Mouse (Mus musculus): ENCODE data around the gene Plpp1.

DNA sequence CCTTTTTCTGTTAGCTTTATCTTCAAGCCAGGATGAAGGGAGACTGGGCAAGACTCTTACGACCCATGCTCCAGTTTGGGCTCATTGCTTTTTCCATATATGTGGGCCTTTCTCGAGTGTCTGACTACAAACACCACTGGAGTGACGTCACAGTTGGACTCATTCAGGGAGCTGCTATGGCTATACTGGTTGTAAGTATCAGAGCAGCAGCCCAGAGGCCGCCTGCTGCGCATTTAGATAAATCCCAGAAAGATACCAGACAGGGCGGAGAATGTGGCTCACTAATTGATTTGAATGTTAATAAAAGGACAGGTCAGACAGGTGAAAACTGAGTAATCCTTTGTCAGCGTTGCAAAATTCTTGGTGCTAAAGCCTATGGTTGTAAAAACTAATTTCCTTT is 66.2 kb downstream of the Plpp1 start:
- no peak for TF ChIP-seq POLR2A (IDR thresholded peaks at IDR 0.05; ENCODE audit: low read depth, low read length)
- TF ChIP-seq CTCF (IDR thresholded peaks at IDR 0.05; ENCODE audit: extremely low read depth, insufficient read depth, insufficient read length, insufficient replicate concordance), result no peak

Measured in spleen, adult 2 months (tissue).